Mouse (Mus musculus) E14TG2a.4 (cell line): ENCODE measurements around the gene Itga10.

Experiments used
- H3K27me3 ChIP-seq: 2 replicates; pipeline ENCODE4 v1.6.1; 2014; ENCODE audit warnings: low read length, control low read depth; ENCODE audit not compliant: insufficient read depth
- H3K36me3 ChIP-seq: 2 replicates; pipeline ENCODE4 v1.6.1; 2014; ENCODE audit warnings: low read length, control low read depth; ENCODE audit not compliant: insufficient read depth
- H3K4me1 ChIP-seq: replicated peaks from 2 replicates; pipeline ENCODE4 v1.6.1; 2014; ENCODE audit warnings: low read depth, low read length, control low read depth
- H3K4me3 ChIP-seq: replicated peaks from 2 replicates; pipeline ENCODE4 v1.5.1; 2014; ENCODE audit warnings: mild to moderate bottlenecking, low read length
- H3K9me3 ChIP-seq: 2 replicates; pipeline ENCODE4 v1.6.1; 2014; ENCODE audit warnings: low read length, control low read depth
- CTCF ChIP-seq: conservative IDR thresholded peaks from 2 replicates; pipeline ENCODE4 v1.5.1; 2014; ENCODE audit warnings: low read length
- NANOG ChIP-seq: IDR thresholded peaks from 2 replicates; pipeline ENCODE4 v1.6.1; 2014; ENCODE audit warnings: borderline replicate concordance, low read length, mixed read lengths
- POU5F1 ChIP-seq: IDR thresholded peaks from 2 replicates; pipeline ENCODE4 v1.6.1; 2014; ENCODE audit warnings: low read length, borderline replicate concordance

Itga10 gene

GRCm38 (mm10) chr3:96708684-96709064, 63.3 kb downstream of the Itga10 start:
- no peaks in the 10 kb centered on the region for H3K9me3 ChIP-seq
- H3K4me1 ChIP-seq, result peaks cover 41% of the 10 kb centered on the region
- peaks cover 77% of the 10 kb centered on the region for H3K36me3 ChIP-seq
- TF ChIP-seq POU5F1 (no peak), CTCF (no peak), NANOG (no peak)
- H3K27me3 ChIP-seq, result peaks cover 10% of the 10 kb centered on the region
- peak overlapping the region; percentile 85 for H3K4me3 ChIP-seq
